Mouse (Mus musculus) cerebellum, postnatal 14 days (tissue): ENCODE results near the gene Tcf7.
"Not testable (repeated sequence)": the region's sequence is repeated elsewhere in the genome, so short reads cannot be mapped to it uniquely, and the experiment has no call there.

Experiments used
- DNase-seq, 2 experiments: peaks; one replicate each; pipeline ENCODE4 v3.0.0; 2021; ENCODE audit warnings: mixed read lengths in 2 of 2

Tcf7 gene

DNA sequence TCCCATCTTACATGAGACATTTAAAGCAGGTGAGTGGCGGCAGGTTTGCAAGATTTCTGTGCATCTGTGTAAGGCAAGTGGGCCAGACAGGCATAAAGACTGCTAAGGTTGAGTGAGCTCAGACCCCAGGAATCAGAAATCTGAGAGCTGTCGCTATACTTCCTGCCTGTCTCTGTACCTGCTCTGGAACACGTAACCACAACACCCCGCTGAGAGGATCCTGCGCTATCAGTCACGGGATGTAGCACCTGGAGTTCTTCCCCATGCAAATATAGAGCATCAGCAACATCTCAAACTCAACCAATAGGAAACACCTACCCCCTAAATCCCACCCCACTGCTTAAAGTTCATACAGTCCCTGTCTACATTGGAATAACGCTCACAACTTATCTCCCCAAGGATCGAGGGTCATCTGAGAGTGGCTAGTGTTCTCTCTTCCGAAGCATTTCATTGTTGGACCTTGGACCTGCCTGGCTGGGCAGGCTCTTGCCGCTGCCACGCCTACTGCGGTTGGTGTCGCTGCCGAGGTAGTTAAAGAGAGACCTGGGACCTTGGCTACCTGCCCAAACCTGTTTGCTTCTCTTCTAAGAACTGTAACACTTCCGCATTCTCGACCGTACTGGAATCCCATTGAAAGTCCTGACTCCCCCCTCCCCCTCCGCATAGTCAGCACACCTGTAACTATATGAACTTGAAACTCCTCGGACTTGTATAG is 58.7 kb downstream of the Tcf7 start:
- peak in 1 of 2 experiments; percentile 16 for DNase-seq

GRCm38 (mm10) chr11:52222891-52223290 is 59.9 kb downstream of the Tcf7 start:
- DNase-seq: peak in 1 of 2 experiments; percentile 10

GRCm38 (mm10) chr11:52221921-52222320 is 60.9 kb downstream of the Tcf7 start:
- not testable (repeated sequence) for DNase-seq

- DNase-seq: peak; percentile 87 to 94
These were observed 62.5 kb downstream of the Tcf7 start for GRCm38 (mm10) chr11:52220282-52220681.

DNA sequence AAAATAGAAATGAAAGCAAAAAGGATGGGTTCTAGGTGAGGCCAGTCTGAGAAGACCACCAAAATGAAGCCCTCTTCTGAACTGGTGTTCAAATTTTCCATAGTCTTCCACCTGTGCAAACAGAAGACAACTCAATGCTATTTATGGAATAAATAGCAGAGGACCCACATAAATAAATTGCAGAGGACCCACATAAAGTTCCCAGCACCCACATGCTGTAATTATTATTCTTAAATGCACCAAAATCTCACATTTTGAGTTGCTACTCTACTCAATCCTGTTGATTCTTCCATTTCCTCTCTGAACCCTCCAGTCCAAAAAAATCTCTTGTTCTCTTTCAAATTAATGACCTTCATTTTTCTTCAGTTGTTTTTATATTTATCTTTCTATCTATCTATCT is 68.9 kb downstream of the Tcf7 start, which contains the start of gene Olfr1371:
Olfr1371 (minus strand) TSS at position 101 of the 400 bp plus-strand sequence.
- no peak for DNase-seq
